Mouse (Mus musculus): Measurements from ENCODE around the gene Trmu. TPM values are rescaled to one million over a fixed set of nuclear protein-coding genes. Genes with fewer than 3 reads are reported as not detected.
A peak's percentile ranks its signal among the peaks of the same experiment; 100 is the strongest.

Trmu gene
- polyA plus RNA-seq, 1 experiment from 2014 or later = 45.8 TPM

GRCm38 (mm10) chr15:85899396-85899795, 20.3 kb downstream of the Trmu start:
- Histone ChIP-seq H3K4me1 (replicated peaks) (peaks cover 8% of the 10 kb centered on the region), H3K4me2 (no peak overlapping the region), H3K4me3 (no peak overlapping the region), H3K9ac (no peak overlapping the region), H3K27ac (replicated peaks) (0 out of 2 replicates have a peak overlapping the region, but pooled peaks have one; percentile 3), H3K9me3 (no peaks in the 10 kb centered on the region), H3K27me3 (no peaks in the 10 kb centered on the region), H3K36me3 (peaks cover 70% of the 10 kb centered on the region)
- no peak for ATAC-seq (ENCODE audit: low read depth)
- 49% methylated on average over 6 of the region's 6 CpGs for whole genome bisulfite sequencing

- ATAC-seq (ENCODE audit: low read depth) = no peak
- WGBS = 85% methylated on average over 8 of the region's 8 CpGs
- 0 out of 2 replicates have a peak overlapping the region, but pooled peaks have one; percentile 3 for H3K27ac ChIP-seq (replicated peaks)
- H3K36me3 ChIP-seq = peaks cover 60% of the 10 kb centered on the region
- no peak overlapping the region for H3K4me3 ChIP-seq
- H3K27me3 ChIP-seq = no peaks in the 10 kb centered on the region
- H3K9me3 ChIP-seq = no peaks in the 10 kb centered on the region
- H3K4me1 ChIP-seq (replicated peaks) = peaks cover 6% of the 10 kb centered on the region; the same call in 1 of the 2 replicates
- H3K9ac ChIP-seq = no peak overlapping the region
- no peak overlapping the region for H3K4me2 ChIP-seq
Measured at GRCm38 (mm10) chr15:85900318-85900717, 21.2 kb downstream of the Trmu start.

GRCm38 (mm10) chr15:85900801-85901200, 21.7 kb downstream of the Trmu start:
- WGBS = 91% methylated on average over 12 of the region's 12 CpGs
- Histone ChIP-seq H3K4me1 (replicated peaks) (peaks cover 6% of the 10 kb centered on the region; the same call in 1 of the 2 replicates), H3K27ac (replicated peaks) (no peak overlapping the region), H3K9ac (no peak overlapping the region), H3K4me2 (no peak overlapping the region), H3K4me3 (no peak overlapping the region), H3K9me3 (no peaks in the 10 kb centered on the region), H3K27me3 (no peaks in the 10 kb centered on the region), H3K36me3 (peaks cover 56% of the 10 kb centered on the region)
- ATAC-seq (ENCODE audit: low read depth) = no peak

GRCm38 (mm10) chr15:85902505-85902904, 23.4 kb downstream of the Trmu start:
- Histone ChIP-seq H3K36me3 (peaks cover 41% of the 10 kb centered on the region), H3K9ac (no peak overlapping the region), H3K27me3 (no peaks in the 10 kb centered on the region), H3K4me3 (no peak overlapping the region), H3K4me2 (no peak overlapping the region), H3K27ac (replicated peaks) (no peak overlapping the region), H3K4me1 (replicated peaks) (peaks cover 6% of the 10 kb centered on the region; the same call in 1 of the 2 replicates), H3K9me3 (no peaks in the 10 kb centered on the region)
- WGBS = 89% methylated on average over 10 of the region's 10 CpGs
- ATAC-seq (ENCODE audit: low read depth) = no peak

- no peak overlapping the region for H3K4me3 ChIP-seq
- peaks cover 6% of the 10 kb centered on the region; the same call in 1 of the 2 replicates for H3K4me1 ChIP-seq (replicated peaks)
- ATAC-seq (ENCODE audit: low read depth) = no peak
- 84% methylated on average over 8 of the region's 8 CpGs for WGBS
- H3K27ac ChIP-seq (replicated peaks) = no peak overlapping the region
- H3K4me2 ChIP-seq = no peak overlapping the region
- no peaks in the 10 kb centered on the region for H3K27me3 ChIP-seq
- no peaks in the 10 kb centered on the region for H3K9me3 ChIP-seq
- no peak overlapping the region for H3K9ac ChIP-seq
- H3K36me3 ChIP-seq = peaks cover 28% of the 10 kb centered on the region
Measured at GRCm38 (mm10) chr15:85903826-85904225, 24.7 kb downstream of the Trmu start.

- Histone ChIP-seq H3K4me3 (no peak overlapping the region), H3K9ac (no peak overlapping the region), H3K4me2 (no peak overlapping the region), H3K9me3 (no peaks in the 10 kb centered on the region), H3K27me3 (no peaks in the 10 kb centered on the region), H3K36me3 (no peaks in the 10 kb centered on the region), H3K4me1 (replicated peaks) (peaks cover 13% of the 10 kb centered on the region), H3K27ac (replicated peaks) (no peak overlapping the region)
- WGBS = 92% methylated on average over 7 of the region's 7 CpGs
- no peak for ATAC-seq (ENCODE audit: low read depth)
Measured at GRCm38 (mm10) chr15:85908660-85909491, 29.8 kb downstream of the Trmu start.

GRCm38 (mm10) chr15:85909492-85909829, 30.3 kb downstream of the Trmu start:
- Histone ChIP-seq H3K9ac (no peak overlapping the region), H3K27me3 (no peaks in the 10 kb centered on the region), H3K36me3 (no peaks in the 10 kb centered on the region), H3K4me2 (no peak overlapping the region), H3K27ac (replicated peaks) (no peak overlapping the region), H3K4me3 (no peak overlapping the region), H3K9me3 (no peaks in the 10 kb centered on the region), H3K4me1 (replicated peaks) (peaks cover 13% of the 10 kb centered on the region)
- WGBS = 88% methylated on average over 3 of the region's 3 CpGs
- ATAC-seq (ENCODE audit: low read depth) = 0 out of 2 replicates have a peak, but pooled peaks have one; percentile 40

GRCm38 (mm10) chr15:85909931-85910330, 30.8 kb downstream of the Trmu start:
- H3K4me2 ChIP-seq = no peak overlapping the region
- H3K4me1 ChIP-seq (replicated peaks) = peaks cover 13% of the 10 kb centered on the region
- H3K9ac ChIP-seq = no peak overlapping the region
- no peaks in the 10 kb centered on the region for H3K9me3 ChIP-seq
- 34% methylated on average over 10 of the region's 10 CpGs for WGBS
- H3K36me3 ChIP-seq = no peaks in the 10 kb centered on the region
- no peaks in the 10 kb centered on the region for H3K27me3 ChIP-seq
- H3K27ac ChIP-seq (replicated peaks) = no peak overlapping the region
- ATAC-seq (ENCODE audit: low read depth) = peak; percentile 56; the same call in 1 of the 2 replicates
- H3K4me3 ChIP-seq = no peak overlapping the region

GRCm38 (mm10) chr15:85913605-85914004, 34.5 kb downstream of the Trmu start:
- H3K4me1 ChIP-seq (replicated peaks) = peaks cover 13% of the 10 kb centered on the region
- H3K4me2 ChIP-seq = no peak overlapping the region
- H3K27me3 ChIP-seq = 0 out of 2 replicates have a peak, but pooled peaks cover 3% of the 10 kb centered on the region
- no peak overlapping the region for H3K4me3 ChIP-seq
- WGBS = 44% methylated on average over 2 of the region's 2 CpGs
- no peak for ATAC-seq (ENCODE audit: low read depth)
- H3K9me3 ChIP-seq = no peaks in the 10 kb centered on the region
- peaks cover 10% of the 10 kb centered on the region; the same call in 1 of the 2 replicates for H3K36me3 ChIP-seq
- H3K9ac ChIP-seq = no peak overlapping the region
- H3K27ac ChIP-seq (replicated peaks) = no peak overlapping the region

GRCm38 (mm10) chr15:85919191-85919891, 40.2 kb downstream of the Trmu start:
- no peak overlapping the region for H3K4me3 ChIP-seq
- WGBS = 24% methylated on average over 8 of the region's 8 CpGs
- no peak overlapping the region for H3K9ac ChIP-seq
- H3K27me3 ChIP-seq = peaks cover 19% of the 10 kb centered on the region
- H3K4me1 ChIP-seq (replicated peaks) = peaks cover 28% of the 10 kb centered on the region
- H3K9me3 ChIP-seq = no peaks in the 10 kb centered on the region
- peaks cover 14% of the 10 kb centered on the region; the same call in 1 of the 2 replicates for H3K36me3 ChIP-seq
- H3K4me2 ChIP-seq = no peak overlapping the region
- peak; percentile 75 for ATAC-seq (ENCODE audit: low read depth)
- 0 out of 2 replicates have a peak overlapping the region, but pooled peaks have one; percentile 18 for H3K27ac ChIP-seq (replicated peaks)

GRCm38 (mm10) chr15:85919892-85920248, 40.8 kb downstream of the Trmu start:
- Histone ChIP-seq H3K27me3 (peaks cover 19% of the 10 kb centered on the region), H3K36me3 (peaks cover 14% of the 10 kb centered on the region; the same call in 1 of the 2 replicates), H3K27ac (replicated peaks) (no peak overlapping the region), H3K9me3 (no peaks in the 10 kb centered on the region), H3K9ac (no peak overlapping the region), H3K4me2 (no peak overlapping the region), H3K4me3 (no peak overlapping the region), H3K4me1 (replicated peaks) (peaks cover 28% of the 10 kb centered on the region)
- peak; percentile 12; the same call in 1 of the 2 replicates for ATAC-seq (ENCODE audit: low read depth)
- WGBS = 27% methylated on average over 8 of the region's 8 CpGs

- Histone ChIP-seq H3K4me1 (replicated peaks) (peaks cover 28% of the 10 kb centered on the region), H3K4me3 (no peak overlapping the region), H3K9ac (no peak overlapping the region), H3K9me3 (no peaks in the 10 kb centered on the region), H3K4me2 (no peak overlapping the region), H3K36me3 (0 out of 2 replicates have a peak, but pooled peaks cover 5% of the 10 kb centered on the region), H3K27me3 (peaks cover 19% of the 10 kb centered on the region), H3K27ac (replicated peaks) (no peak overlapping the region)
- 92% methylated on average over 11 of the region's 11 CpGs for WGBS
- no peak for ATAC-seq (ENCODE audit: low read depth)
Measured at GRCm38 (mm10) chr15:85921855-85922254, 42.7 kb downstream of the Trmu start.

All from neural tube, embryonic 13.5 days (tissue).